Mouse (Mus musculus) kidney, postnatal 36 days (tissue): ENCODE results near the gene Zbtb7b.
"Not testable (repeated sequence)": the region's sequence is repeated elsewhere in the genome, so short reads cannot be mapped to it uniquely, and the experiment has no call there.

ENCODE experiments used
- DNase-seq, 2 experiments: peaks; one replicate each; pipeline ENCODE4 v3.0.0; 2021 to 2022; ENCODE audit warnings: mixed read lengths in 2 of 2

Zbtb7b gene

DNA sequence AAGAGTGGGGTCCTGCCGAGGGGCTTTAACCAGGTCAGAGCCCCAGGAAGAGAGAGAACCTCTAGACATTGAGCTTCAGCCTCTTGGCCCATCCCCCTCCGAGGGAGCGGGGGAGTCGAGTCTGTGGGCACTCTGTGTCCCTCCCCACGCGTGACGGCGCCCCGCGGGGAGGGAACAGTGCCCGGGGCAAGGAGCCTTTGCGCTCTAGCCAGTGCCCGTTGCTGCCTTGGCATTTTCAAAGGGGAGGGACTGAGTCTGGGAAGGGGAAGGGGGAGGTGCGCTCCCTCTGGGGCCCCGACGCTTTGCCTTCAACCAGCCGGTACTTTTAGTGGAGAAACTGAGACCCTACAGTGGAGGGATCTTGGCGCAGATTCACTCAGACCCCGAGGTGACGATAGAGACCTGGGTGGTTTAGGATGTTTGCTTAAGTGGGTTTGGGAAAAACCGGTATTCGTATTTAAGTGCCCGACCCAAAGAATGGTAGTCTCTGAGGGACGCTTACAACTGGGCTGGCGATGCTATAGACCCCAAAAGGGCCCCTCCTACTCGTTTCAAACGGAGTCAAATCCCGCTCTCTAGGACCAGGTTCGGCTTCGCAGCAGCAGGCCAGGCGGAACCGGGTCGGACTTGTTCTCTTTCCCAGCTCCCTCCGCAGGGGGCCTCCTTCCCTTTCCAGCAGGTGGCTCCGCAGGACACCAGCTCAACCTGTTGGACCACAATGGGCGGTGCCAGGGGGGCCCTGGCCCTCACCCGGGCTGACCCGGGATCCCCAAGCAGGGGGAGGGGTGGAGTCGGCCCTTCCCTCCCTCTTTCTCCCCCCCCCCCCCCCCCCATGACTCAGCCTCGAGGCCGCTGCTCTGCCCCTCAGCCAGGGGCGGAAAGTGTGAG is at the start of gene Zbtb7b:
Gene Zbtb7b, minus strand, starts transcription at position 771 of the 888 bp plus-strand sequence.
- peak; percentile 93 to 94 for DNase-seq

DNA sequence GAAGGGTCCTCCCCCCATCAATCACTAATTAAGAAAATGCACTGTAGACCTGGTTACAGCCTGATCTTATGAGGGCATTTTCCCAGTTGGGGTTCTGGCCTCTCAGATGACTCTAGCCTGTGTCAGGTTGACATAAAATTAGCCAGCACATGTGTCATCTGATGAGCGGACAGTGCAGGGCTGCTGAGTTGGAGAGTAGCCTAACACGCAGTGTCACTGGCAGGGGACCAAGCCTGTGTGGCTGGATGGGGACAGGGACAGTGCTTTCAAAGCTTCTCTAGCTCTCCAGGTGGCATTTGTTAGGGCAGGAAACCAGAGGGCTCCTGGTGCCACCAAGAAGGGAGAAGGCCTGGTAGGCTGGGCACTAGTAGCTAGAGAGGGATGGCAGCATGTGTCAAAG is 46.1 kb upstream of the Zbtb7b start:
- no peak for DNase-seq

DNA sequence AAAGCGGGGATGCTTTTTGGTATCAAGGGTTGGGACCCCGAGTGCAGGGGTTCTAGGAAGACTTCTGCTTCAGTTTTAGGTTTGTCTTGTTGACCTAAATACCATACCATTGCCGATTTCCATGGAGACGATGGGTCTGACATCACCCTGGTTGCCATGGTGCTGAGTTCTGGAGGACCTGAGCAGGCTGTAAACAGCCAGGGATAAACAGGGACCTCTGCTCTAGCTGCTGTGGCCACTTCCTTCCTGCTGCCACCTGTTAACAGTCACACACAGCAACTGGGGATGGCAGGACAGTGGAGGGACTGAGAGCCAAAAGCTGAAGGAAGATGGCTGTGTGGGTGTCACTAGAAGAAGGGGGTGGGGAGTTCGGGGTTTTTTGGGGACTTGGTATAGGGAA is 42.7 kb upstream of the Zbtb7b start:
- peak; percentile 38 to 44 for DNase-seq

DNA sequence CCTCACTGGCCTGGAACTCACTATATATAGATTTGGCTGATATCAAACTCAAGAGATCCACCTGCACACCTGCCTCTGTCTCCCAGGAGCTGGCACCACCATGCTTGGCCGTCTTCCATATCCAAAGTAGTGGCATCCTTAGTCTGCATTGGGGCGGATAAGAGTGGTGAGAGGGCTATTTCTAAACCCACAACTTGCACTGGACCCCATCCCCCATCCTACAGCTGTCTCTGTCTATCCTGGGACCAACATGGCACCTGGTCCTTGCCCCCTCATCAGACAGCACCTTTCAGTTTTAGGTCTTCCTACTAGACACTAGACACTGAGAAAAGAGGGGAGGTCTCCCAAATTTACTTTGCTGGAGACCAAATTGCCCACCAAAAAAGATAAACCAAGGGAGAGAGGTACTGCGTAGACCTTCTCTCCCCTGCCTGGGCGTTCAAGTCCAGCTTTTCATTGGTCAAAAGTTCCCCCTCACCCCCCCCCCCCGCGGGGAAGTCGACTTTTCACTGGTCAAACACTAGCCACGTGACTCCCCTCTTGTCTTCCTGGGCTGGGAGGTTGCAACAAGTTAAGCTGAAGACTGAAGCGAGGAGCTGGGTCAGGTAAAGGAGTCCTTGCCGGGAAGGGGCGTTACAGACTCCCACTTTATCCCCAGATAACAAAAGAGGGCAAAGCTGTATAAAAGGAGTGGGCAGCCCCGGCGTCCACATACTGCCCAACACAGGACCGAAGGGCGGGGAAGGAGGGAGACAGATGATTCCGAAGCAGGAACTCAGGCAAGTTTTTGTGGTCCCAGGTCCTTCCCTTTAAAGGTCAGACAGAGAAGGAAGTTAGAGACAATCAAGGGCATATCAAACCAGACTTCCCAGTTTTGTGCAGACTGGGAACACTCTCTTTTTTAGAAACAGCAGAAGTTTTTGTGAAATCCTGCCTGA is 41.9 kb upstream of the Zbtb7b start, which contains the start of gene Pbxip1:
Gene Pbxip1, plus strand, starts transcription at position 531 of the 938 bp plus-strand sequence.
- DNase-seq = peak; percentile 81 to 87

DNA sequence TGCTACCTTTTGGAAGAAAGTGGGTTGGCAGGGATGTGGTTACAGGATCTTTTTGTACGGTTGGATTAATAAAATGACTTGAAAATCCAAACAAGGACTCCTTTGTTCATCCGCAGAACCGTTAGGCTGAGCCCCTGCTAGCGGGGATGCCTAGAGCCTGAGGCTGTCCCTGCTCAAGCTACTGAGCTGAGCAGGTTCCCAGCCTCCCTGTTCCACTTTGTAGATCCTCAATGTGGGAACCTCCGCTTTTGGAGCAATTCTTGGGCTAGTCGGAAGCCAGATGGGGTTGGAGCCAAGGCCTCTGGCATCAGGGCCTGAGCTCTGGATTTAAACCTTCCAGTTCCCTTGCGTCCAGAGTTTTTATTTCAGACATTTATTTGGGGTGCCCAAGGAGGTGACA is 40.5 kb upstream of the Zbtb7b start:
- DNase-seq = no peak

DNA sequence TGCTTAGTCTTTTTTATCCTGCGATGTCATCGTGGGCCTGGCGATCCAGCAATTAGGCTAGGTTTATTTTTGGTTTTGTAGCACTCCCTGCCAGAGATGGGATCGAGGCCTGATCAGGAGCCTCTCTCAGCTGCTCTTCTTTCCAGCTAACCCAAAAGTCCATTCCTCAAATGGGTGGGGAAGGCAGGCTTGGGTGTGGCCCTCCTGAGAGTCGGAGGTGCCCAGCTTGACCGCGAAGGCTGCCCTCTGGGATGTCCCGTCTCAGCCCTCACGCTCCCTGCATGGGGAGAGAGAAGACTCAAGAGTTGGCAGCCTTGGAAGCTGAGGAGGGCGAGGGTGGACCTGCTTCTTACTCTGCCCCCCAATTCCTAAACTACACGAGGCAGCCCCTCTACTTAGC is 40.0 kb upstream of the Zbtb7b start:
- DNase-seq = no peak

DNA sequence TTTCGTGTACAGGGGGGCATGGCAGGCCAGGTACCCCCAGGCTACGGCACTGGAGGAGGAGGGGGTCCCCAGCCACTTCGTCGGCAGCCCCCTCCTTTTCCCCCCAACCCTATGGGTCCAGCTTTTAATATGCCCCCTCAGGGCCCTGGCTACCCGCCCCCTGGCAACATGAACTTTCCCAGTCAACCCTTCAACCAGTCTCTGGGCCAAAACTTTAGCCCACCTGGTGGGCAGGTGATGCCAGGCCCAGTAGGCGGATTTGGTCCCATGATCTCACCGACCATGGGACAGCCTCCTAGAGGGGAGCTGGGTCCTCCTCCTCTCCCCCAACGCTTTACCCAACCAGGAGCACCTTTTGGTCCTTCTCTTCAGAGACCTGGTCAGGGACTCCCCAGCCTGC is 38.0 kb upstream of the Zbtb7b start:
- no peak for DNase-seq

DNA sequence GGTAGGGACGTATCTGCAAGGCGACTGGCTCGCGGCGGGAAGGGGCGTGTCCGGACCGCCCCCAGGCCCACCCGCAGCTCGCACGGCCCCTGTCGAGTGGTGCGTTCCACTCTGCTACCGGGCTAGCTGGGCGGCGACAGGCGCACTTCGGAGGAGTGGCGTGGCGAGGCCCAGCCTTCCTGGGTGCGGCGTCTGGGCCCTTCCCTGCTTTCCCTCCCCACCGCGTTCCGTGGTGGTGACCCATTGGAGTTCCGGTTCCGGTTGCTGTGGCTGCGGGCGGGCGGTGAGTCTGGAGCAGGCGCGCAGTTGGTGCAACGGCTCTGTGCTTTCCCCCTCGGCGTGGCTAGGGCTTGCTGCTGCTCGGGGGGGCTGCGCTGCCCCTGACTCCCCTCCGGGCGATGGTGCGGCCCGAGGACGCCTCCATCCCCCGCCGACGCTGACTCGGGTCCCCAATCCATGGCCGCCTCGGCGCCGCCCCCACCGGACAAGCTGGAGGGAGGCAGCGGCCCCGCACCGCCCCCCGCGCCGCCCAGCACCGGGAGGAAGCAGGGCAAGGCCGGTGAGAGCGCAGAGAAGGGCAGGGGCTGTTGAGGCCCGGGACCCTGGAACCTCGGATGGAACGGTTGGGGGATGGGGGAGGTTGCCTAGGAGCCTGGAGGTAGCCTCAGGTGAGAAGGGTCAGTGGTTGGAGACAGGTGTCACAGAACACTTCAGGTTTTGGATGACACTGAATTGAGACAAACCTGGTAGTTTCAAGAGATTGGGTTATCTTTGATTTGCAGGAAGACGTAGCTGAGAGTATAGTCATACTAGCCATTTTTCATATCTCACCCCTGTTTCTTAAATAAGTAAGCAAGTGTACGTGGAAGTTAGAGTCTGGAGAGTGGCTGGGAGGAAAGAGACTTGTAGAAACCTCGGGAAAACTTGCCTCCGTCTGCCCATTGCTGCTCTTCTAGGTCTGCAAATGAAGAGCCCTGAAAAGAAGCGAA is 35.9 kb upstream of the Zbtb7b start, which contains the start of gene Pygo2:
Gene Pygo2, plus strand, starts transcription at position 44 of the 989 bp plus-strand sequence.
- peak; percentile 97 to 98 for DNase-seq

DNA sequence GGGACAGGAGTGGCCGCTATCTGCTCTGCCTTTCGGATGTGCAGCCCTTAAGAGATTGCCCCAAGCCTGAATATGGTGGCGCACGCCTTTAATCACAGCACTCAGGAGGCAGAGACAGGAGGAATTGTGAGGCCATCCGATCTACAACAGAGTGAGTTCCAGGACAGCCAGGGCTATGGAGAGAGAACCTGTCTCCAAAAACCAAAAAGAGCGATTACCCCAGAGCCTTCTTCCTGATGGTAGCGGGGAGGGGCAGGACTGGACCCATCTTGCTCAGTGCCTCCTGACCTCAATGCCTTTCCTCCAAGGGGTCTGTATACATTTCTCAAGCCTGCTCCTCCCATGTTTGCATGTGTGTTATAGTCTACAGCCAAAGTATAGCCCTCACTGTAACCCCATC is 34.4 kb upstream of the Zbtb7b start:
- DNase-seq = not testable (repeated sequence)

DNA sequence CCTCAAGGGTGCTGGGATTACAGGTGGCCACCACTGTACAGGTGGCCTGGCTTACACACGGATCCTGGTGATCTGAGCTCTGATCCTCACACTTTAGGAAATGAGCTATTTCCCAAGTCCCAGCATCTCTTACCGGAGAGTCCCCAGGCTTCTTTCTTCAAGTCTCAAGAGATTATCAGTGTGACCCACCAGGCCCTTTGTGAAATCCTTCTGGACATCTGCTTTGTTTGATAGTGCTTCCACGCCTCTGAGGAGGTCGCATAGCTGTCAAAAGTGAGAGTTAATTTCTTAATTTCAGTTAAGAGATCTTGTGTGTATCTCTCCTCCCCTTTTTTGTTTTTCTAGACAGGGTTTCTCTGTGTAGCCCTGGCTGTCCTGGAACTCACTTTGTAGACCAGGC is 31.3 kb upstream of the Zbtb7b start:
- DNase-seq = no peak

DNA sequence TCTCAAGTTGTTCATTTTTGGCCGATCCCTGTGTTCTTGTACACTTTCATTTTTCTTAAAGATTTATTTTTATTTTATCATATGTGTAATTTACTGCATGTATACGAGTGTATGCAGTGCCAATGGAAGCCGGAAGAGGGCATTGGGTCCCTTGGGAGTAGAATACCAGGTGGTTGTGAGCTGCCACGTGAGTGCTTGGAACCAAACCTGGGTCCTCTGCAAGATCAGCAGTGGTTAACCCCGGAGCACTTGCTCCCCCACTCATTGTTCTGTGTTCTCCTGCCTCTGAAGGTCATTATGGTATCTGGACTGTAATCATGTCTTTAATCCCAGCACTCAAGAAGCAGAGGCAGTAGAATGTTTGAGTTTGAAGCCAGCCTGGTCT is 30.6 kb upstream of the Zbtb7b start:
- DNase-seq = no peak

DNA sequence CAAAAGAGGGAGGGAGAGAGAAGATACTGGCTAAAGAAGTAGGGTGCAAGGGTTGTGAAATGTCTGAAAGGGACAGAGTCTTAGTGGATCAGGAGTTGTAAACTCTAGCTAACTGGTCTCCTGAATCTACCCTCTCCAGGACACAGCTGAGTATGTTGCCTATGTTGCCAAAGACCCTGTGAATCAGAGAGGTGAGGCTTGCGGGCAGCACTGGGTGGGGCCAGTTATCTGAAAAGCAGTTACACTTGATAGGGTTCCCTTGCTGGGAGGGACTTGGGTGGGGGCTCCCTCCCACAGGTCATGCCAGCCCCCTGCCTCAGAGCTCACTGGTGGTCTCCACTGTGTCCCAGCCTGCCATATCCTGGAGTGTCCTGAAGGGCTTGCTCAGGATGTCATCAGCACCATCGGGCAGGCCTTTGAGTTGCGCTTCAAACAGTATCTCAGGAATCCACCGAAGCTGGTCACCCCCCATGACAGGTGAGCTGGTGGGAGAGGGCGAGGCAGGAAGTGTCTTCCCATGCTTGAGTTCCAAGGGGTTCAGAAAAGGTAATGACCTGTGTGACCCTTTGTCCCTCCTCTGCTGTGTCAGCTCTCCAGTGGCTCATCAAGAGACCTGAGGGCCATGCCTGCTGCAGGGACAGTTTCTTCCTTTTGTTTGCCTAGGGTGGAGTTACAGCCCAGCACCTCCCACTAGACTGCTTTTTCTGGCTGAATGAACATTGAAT is 30.0 kb upstream of the Zbtb7b start:
- no peak for DNase-seq

DNA sequence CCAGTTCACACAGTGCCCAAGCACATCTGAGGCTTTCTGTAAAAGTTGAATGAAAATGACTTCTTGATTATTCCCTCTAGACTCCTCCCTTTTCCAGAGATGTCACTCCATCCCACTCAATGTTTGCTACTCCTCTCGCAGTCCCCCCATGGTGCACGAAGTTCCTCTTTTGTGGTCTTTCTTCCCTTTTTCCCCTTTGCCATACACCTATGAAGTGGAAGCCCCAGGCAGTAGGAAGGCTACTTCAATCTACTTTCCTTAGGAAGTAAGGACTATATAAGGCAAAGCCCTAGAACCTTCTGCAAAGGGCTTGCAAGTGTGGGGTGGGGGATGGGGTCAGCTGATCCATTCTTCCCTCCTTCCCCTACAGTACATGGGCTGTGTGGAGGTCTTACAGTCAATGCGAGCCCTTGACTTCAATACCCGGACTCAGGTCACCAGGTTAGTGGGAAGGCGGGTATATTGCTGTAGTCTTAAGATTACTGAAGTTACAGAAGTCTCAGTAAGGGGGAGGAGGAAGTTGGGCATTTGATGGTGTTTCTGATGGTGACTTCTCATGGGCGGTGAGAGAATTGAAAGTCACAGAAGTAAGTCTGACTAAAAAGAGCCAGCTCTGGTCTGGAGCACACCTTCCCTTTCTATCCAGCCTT is 28.1 kb upstream of the Zbtb7b start:
- no peak for DNase-seq

DNA sequence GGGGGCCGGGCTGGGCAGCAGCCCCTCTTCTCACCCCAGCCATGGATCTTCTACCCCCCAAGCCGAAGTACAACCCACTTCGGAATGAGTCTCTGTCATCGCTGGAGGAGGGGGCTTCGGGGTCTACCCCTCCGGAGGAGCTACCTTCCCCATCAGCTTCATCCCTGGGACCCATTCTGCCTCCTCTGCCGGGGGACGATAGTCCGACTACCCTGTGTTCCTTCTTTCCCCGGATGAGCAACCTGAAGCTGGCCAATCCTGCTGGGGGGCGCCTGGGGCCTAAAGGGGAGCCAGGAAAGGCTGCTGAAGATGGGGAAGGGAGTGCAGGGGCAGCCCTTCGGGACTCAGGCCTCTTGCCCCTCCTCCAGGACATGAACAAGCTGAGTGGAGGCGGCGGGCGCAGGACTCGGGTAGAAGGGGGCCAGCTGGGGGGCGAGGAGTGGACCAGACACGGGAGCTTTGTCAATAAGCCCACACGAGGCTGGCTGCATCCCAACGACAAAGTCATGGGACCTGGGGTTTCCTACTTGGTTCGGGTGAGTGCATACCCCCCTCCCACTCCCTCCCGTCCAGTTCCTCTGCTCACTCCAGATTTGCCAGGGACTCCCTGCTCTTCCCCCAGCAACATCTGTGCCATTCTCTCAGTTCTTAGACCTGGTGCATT is 27.4 kb upstream of the Zbtb7b start:
- peak in 1 of 2 experiments; percentile 26 for DNase-seq

DNA sequence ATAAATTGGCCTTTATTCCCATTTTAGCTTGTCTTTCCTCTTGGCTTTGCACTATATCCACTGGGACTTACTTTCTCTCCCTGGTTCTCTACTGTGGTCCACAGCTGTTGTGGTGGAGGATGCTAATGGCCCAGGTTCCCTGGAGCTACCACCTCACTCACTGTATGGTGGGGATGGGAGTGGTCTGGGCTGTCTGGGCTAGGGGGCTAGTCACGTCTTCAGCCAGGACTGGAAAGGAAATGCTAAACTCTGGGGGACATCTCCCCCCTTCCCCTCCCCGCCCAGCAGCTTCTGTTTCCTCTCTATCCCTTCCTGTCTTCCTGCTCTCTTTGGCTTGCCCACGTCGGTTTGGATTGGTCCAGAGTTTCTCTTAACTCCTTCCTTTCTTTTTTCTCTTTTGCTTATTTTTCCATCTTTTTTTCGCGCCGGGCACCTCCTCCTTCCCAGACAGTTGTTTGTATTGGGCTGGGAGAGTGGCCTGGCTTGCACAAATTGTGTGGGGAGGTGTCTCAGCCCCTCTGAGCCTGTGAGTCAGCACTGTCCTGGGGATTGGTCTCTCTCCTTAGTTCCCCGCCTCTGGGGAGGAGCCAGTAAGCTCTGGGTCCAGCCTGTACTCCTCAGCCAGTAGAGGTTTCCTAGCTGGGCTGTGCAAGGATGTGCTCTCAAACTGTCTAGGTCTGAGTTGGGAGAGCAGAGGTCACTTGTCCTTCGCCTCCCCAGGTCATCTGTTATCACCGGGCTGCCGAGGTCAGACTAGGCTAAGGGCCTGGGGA is 26.6 kb upstream of the Zbtb7b start:
- peak; percentile 78 to 85 for DNase-seq

DNA sequence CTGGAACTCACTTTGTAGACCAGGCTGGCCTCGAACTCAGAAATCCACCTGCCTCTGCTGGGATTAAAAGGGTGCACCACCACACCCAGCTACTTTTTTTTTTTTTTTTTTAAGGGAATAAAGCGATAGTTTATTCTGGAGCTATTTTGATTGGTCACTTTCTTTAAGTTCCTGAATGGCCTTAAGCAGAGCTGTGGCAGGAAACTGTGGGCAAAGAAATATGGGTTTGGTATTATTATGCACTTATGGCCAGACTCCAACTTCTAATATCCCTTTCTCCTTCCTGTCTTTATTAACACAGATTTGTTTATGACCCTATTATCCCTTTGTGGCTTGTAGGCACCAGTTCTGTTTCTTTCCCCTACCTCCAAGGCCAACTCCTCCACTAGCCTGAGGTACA is 25.8 kb upstream of the Zbtb7b start:
- DNase-seq = no peak

DNA sequence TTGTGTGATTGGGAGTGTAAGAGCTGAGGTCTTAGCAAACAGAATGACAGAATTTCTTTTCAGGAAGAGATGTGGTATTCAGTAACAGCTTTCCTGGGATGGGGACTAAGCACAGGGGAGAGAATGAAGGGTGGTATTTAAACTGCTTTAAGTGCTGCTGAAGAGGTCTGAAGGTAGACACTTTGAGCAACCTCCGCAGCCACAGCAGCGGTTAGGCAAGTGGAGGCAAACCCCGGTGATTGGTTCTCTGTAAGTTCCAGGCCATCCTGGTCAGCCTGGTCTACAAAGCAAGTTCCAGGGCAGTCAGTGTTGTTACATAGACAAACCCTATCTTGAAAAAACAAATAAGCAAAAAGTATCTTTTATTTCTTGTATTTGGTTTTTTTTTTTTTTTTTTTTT is 25.4 kb upstream of the Zbtb7b start:
- DNase-seq = no peak

DNA sequence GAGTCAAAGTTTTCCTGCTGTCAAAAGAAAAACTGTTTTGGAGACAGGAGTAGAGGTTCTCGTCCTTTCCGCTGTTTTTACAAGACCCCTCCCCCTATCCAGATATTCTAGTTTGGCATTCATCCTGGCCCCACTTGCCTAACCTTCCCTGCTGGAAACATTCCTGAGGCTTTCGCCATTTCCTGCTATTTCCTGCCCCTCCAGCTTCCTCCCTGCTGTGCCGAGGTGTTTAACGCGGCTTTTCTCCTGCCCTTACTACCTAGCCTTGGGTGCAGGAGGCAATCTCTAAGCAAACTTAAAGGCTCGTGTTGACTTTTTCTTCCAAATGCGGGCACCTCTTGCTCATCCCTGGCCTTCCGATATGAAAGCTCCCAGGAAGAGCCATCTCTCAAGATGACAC is 25.0 kb upstream of the Zbtb7b start:
- DNase-seq = peak; percentile 70 to 80

DNA sequence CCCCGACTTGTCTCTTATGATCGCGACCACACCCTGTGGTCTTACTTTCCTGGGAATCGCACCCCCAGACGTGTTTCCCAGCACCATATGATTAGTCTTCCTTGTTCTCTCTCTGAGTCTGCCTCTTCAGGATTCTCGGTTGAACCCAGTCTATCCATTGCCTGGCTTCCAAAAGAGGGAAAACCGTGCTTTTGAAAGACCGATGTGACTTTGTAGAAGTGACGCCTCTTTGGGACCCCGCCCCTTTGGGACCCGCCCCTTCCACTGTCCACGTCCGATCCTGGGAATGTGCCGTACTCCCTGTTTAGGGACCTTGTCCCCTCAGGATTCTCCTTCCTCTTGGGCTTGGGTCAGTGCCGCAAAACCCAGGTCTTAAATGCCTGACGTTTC is 24.3 kb upstream of the Zbtb7b start:
- DNase-seq = peak; percentile 91 to 93
